Mouse (Mus musculus): Measurements from ENCODE around the gene Gys1. TPM values are rescaled to one million over a fixed set of nuclear protein-coding genes. Genes with fewer than 3 reads are reported as not detected.
"Not testable (repeated sequence)": the region's sequence is repeated elsewhere in the genome, so short reads cannot be mapped to it uniquely, and the experiment has no call there.

Gene Gys1
- polyA plus RNA-seq, 1 experiment from 2014 or later = 111 TPM

GRCm38 (mm10) chr7:45458748-45459563 lies 24.3 kb downstream of the Gys1 start:
- H3K36me3 ChIP-seq = peaks cover 51% of the 10 kb centered on the region
- ATAC-seq (replicated peaks; ENCODE audit: insufficient number of reproducible peaks, insufficient read depth, low FRiP score, low read depth) = peak; percentile 72
- H3K27me3 ChIP-seq = no peaks in the 10 kb centered on the region
- no peaks in the 10 kb centered on the region for H3K9me3 ChIP-seq (replicated peaks)
- H3K4me3 ChIP-seq = peak overlapping the region; percentile 72
- peak overlapping the region; percentile 85 for H3K27ac ChIP-seq
- peak overlapping the region; percentile 76 for H3K4me2 ChIP-seq
- peaks cover 43% of the 10 kb centered on the region for H3K4me1 ChIP-seq (replicated peaks)
- WGBS = under 1% methylated on average over 42 of the region's 43 CpGs
- H3K9ac ChIP-seq = peak overlapping the region; percentile 76

GRCm38 (mm10) chr7:45459564-45460140 lies 25.0 kb downstream of the Gys1 start, which contains the start of gene Ftl1:
TSS of gene Ftl1 (minus strand) at chr7:45459884.
- Histone ChIP-seq H3K4me1 (replicated peaks) (peaks cover 43% of the 10 kb centered on the region), H3K4me3 (peak within 1 kb of the TSS; percentile 72), H3K36me3 (peaks cover 50% of the 10 kb centered on the region), H3K27ac (peak within 1 kb of the TSS; percentile 85), H3K9ac (peak within 1 kb of the TSS; percentile 76), H3K4me2 (peak within 1 kb of the TSS; percentile 76)
- H3K9me3 ChIP-seq (replicated peaks); H3K27me3 ChIP-seq: not testable (repeated sequence)
- 0% methylated on average over 35 of the region's 37 CpGs for WGBS
- ATAC-seq (replicated peaks; ENCODE audit: insufficient number of reproducible peaks, insufficient read depth, low FRiP score, low read depth) = peak; percentile 93

DNA sequence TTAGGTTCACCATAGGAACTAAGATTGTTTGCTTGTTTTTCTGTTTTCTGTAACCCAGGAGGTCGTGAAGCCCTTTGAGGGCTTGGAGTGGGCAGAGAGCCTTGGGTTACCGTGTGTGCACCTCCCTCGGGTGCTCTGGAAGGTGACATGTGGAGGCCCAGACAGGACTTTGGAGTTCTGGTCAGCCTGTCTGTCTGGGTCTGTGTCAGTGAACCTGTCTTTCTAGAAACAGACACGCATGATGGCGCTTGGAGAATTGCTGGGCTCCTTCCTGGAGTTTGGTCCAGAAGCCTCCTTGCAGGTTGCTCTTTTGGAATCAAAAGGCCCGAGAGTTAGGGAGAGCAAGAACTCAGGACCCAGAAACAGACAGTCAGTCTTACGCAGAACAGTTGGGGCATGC lies 25.7 kb downstream of the Gys1 start:
- Histone ChIP-seq H3K36me3 (peaks cover 48% of the 10 kb centered on the region), H3K9ac (peak overlapping the region; percentile 24; the same call in 1 of the 2 replicates), H3K27me3 (no peaks in the 10 kb centered on the region), H3K4me3 (peak overlapping the region; percentile 72), H3K9me3 (replicated peaks) (no peaks in the 10 kb centered on the region), H3K4me2 (peak overlapping the region; percentile 76), H3K27ac (peak overlapping the region; percentile 79), H3K4me1 (replicated peaks) (peaks cover 47% of the 10 kb centered on the region)
- WGBS = 63% methylated on average over 7 of the region's 7 CpGs
- ATAC-seq (replicated peaks; ENCODE audit: insufficient number of reproducible peaks, insufficient read depth, low FRiP score, low read depth) = no peak

- peak overlapping the region; percentile 76 for H3K4me2 ChIP-seq
- 9% methylated on average over 13 of the region's 13 CpGs for WGBS
- ATAC-seq (replicated peaks; ENCODE audit: insufficient number of reproducible peaks, insufficient read depth, low FRiP score, low read depth) = no peak; the same call in 1 of the 2 replicates
- H3K4me1 ChIP-seq (replicated peaks) = peaks cover 52% of the 10 kb centered on the region
- peak overlapping the region; percentile 79 for H3K27ac ChIP-seq
- H3K9ac ChIP-seq = no peak overlapping the region
- H3K9me3 ChIP-seq (replicated peaks) = no peaks in the 10 kb centered on the region
- H3K4me3 ChIP-seq = peak overlapping the region; percentile 72; the same call in 1 of the 2 replicates
- no peaks in the 10 kb centered on the region for H3K27me3 ChIP-seq
- H3K36me3 ChIP-seq = peaks cover 45% of the 10 kb centered on the region
Measured at GRCm38 (mm10) chr7:45460860-45461314, 26.2 kb downstream of the Gys1 start.

GRCm38 (mm10) chr7:45461326-45461725 lies 26.7 kb downstream of the Gys1 start:
- WGBS = 60% methylated on average over 5 of the region's 5 CpGs
- no peaks in the 10 kb centered on the region for H3K9me3 ChIP-seq (replicated peaks)
- peaks cover 45% of the 10 kb centered on the region for H3K36me3 ChIP-seq
- H3K27ac ChIP-seq = peak overlapping the region; percentile 79
- peaks cover 52% of the 10 kb centered on the region for H3K4me1 ChIP-seq (replicated peaks)
- H3K27me3 ChIP-seq = no peaks in the 10 kb centered on the region
- H3K4me2 ChIP-seq = peak overlapping the region; percentile 76; the same call in 1 of the 2 replicates
- ATAC-seq (replicated peaks; ENCODE audit: insufficient number of reproducible peaks, insufficient read depth, low FRiP score, low read depth) = no peak
- H3K4me3 ChIP-seq = no peak overlapping the region; the same call in 1 of the 2 replicates
- no peak overlapping the region for H3K9ac ChIP-seq

- Histone ChIP-seq H3K4me2 (no peak overlapping the region), H3K9me3 (replicated peaks) (no peaks in the 10 kb centered on the region), H3K27ac (peak overlapping the region; percentile 67), H3K27me3 (no peaks in the 10 kb centered on the region), H3K9ac (no peak overlapping the region), H3K4me3 (no peak overlapping the region), H3K36me3 (peaks cover 45% of the 10 kb centered on the region), H3K4me1 (replicated peaks) (peaks cover 48% of the 10 kb centered on the region)
- no peak for ATAC-seq (replicated peaks; ENCODE audit: insufficient number of reproducible peaks, insufficient read depth, low FRiP score, low read depth)
- 89% methylated on average over 4 of the region's 4 CpGs for WGBS
Measured at GRCm38 (mm10) chr7:45461781-45462180, 27.1 kb downstream of the Gys1 start.

GRCm38 (mm10) chr7:45462325-45462724 lies 27.7 kb downstream of the Gys1 start:
- peaks cover 48% of the 10 kb centered on the region for H3K4me1 ChIP-seq (replicated peaks)
- no peak overlapping the region for H3K4me3 ChIP-seq
- no peak overlapping the region for H3K4me2 ChIP-seq
- H3K27ac ChIP-seq = no peak overlapping the region
- no peaks in the 10 kb centered on the region for H3K27me3 ChIP-seq
- H3K36me3 ChIP-seq = peaks cover 43% of the 10 kb centered on the region
- 82% methylated on average over 4 of the region's 4 CpGs for WGBS
- H3K9ac ChIP-seq = no peak overlapping the region
- no peak for ATAC-seq (replicated peaks; ENCODE audit: insufficient number of reproducible peaks, insufficient read depth, low FRiP score, low read depth)
- H3K9me3 ChIP-seq (replicated peaks) = no peaks in the 10 kb centered on the region

- Histone ChIP-seq H3K4me1 (replicated peaks) (peaks cover 43% of the 10 kb centered on the region), H3K36me3 (peaks cover 37% of the 10 kb centered on the region)
- not testable (repeated sequence) for H3K4me3 ChIP-seq; H3K4me2 ChIP-seq; H3K27me3 ChIP-seq; H3K9ac ChIP-seq; H3K9me3 ChIP-seq (replicated peaks); H3K27ac ChIP-seq; ATAC-seq (replicated peaks; ENCODE audit: insufficient number of reproducible peaks, insufficient read depth, low FRiP score, low read depth)
- WGBS = 78% methylated on average over 4 of the region's 4 CpGs
Measured at GRCm38 (mm10) chr7:45462868-45463267, 28.2 kb downstream of the Gys1 start.

DNA sequence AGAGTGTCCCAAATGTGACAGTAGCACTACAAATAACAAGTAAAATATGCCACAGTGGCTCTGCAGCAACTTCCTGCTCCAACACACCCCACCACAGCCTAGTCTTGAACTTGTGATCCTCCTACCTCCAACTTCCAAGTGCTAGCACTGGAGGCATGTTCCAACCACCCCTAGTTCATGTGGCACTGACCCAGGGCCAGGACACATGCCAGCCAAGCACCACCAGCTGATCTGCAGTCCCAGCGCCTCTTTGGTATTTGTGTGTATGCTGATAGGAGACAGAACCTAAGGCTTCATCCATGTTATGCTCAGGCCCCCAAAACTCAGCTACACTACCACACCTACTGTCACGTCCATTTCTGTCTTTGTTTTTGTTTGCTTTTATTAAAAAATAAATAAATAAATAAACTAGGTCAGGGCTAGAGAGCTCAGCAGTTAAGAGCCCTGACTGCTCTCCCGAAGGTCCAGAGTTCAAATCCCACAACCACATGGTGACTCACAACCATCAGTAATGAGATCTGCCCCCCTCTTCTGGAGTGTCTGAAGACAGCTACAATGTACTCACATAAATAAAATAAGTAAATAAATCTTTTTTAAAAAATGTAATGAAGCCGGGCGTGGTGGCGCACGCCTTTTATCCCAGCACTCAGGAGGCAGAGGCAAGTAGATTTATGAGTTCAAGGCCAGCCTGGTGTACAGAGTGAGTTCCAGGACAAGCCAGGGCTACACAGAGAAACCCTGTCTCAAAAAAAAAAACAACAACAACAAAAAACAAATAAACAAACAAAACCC lies 29.5 kb downstream of the Gys1 start:
- H3K4me3 ChIP-seq = no peak overlapping the region
- no peak for ATAC-seq (replicated peaks; ENCODE audit: insufficient number of reproducible peaks, insufficient read depth, low FRiP score, low read depth)
- no peak overlapping the region for H3K9ac ChIP-seq
- H3K9me3 ChIP-seq (replicated peaks) = no peaks in the 10 kb centered on the region
- H3K4me1 ChIP-seq (replicated peaks) = peaks cover 37% of the 10 kb centered on the region
- WGBS = 94% methylated on average over 7 of the region's 7 CpGs
- peaks cover 33% of the 10 kb centered on the region for H3K36me3 ChIP-seq
- no peak overlapping the region for H3K27ac ChIP-seq
- H3K4me2 ChIP-seq = no peak overlapping the region
- no peaks in the 10 kb centered on the region for H3K27me3 ChIP-seq

DNA sequence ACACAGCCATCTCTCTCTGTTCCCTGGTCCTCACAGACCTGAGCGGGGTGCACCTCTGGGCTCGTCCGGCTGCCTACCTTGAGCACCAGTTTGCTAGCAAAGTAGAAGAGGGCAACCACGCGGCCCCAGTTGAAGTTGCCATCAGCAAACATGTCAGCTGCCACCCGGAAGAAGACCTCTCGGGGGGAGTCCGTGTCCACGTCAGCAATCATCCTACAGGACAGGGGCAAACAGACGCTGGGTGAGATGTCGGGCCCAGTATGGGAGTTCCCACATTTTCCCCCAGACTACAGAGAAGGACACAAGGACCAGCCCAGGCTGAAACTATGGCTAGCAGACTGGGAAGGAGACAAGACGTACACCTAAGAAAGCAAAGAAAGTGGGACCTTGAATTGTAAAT lies 30.5 kb downstream of the Gys1 start:
- Histone ChIP-seq H3K4me3 (peak overlapping the region; percentile 91), H3K4me1 (replicated peaks) (peaks cover 35% of the 10 kb centered on the region), H3K9me3 (replicated peaks) (no peaks in the 10 kb centered on the region), H3K36me3 (peaks cover 33% of the 10 kb centered on the region), H3K27me3 (no peaks in the 10 kb centered on the region), H3K4me2 (peak overlapping the region; percentile 87), H3K9ac (no peak overlapping the region), H3K27ac (no peak overlapping the region)
- WGBS = 92% methylated on average over 12 of the region's 12 CpGs
- ATAC-seq (replicated peaks; ENCODE audit: insufficient number of reproducible peaks, insufficient read depth, low FRiP score, low read depth) = no peak

DNA sequence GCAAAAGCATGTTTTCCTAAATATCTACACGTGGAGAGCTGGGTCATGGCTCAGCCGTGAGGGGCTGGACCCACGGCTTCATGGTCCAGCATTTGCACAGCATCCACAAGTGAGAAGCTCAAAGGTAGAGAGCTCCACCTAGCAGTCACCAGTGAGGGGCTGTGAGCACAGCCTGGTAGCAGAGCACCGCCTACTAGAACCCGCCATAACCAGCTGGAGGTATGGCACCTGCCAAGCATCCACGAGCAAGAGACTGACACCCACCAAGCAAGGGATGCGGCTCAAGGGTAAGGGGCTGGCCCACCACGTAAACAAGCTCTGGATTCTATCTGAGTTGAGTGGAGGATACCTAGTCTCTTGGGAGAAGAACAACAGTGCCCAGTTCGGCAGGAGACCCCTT lies 30.9 kb downstream of the Gys1 start:
- Histone ChIP-seq H3K27ac (no peak overlapping the region), H3K36me3 (peaks cover 33% of the 10 kb centered on the region), H3K27me3 (no peaks in the 10 kb centered on the region), H3K4me1 (replicated peaks) (peaks cover 30% of the 10 kb centered on the region), H3K9ac (peak overlapping the region; percentile 86; the same call in 1 of the 2 replicates), H3K4me3 (peak overlapping the region; percentile 91), H3K9me3 (replicated peaks) (no peaks in the 10 kb centered on the region), H3K4me2 (peak overlapping the region; percentile 87)
- ATAC-seq (replicated peaks; ENCODE audit: insufficient number of reproducible peaks, insufficient read depth, low FRiP score, low read depth) = no peak
- 77% methylated on average over 9 of the region's 9 CpGs for WGBS
